Mouse (Mus musculus) layer of hippocampus, adult 18-20 months (tissue): ENCODE measurements around the gene Mok. TPM values are rescaled to one million over a fixed set of nuclear protein-coding genes. Genes with fewer than 3 reads are reported as not detected.

Experiments
- DNase-seq, 2 experiments: peaks; one replicate each; pipeline ENCODE4 v3.0.0; 2022; ENCODE audit warnings: low spot score in 2 of 2
- total RNA-seq, 2 experiments: library from RNA; stranded (reverse); gene quantifications; 2 replicates each; pipeline ENCODE4 v1.2.3; 2021

The Mok gene
- total RNA-seq, 2 experiments from 2014 or later = 9.6 to 11.9 TPM

GRCm38 (mm10) chr12:110770479-110771247 lies 70.1 kb downstream of the Mok start:
- DNase-seq = no peak

GRCm38 (mm10) chr12:110769660-110770297 lies 71.0 kb downstream of the Mok start:
- DNase-seq = no peak

GRCm38 (mm10) chr12:110768562-110768961 lies 72.2 kb downstream of the Mok start:
- no peak for DNase-seq

- DNase-seq = no peak
Measured at GRCm38 (mm10) chr12:110764531-110764930, 76.2 kb downstream of the Mok start.

GRCm38 (mm10) chr12:110762321-110762720 lies 78.4 kb downstream of the Mok start:
- DNase-seq = no peak

GRCm38 (mm10) chr12:110758932-110759331 lies 81.8 kb downstream of the Mok start:
- DNase-seq = no peak

Other genes starting within 250 kb of the Mok start
- 100 to 1,000 TPM; 283 to 293 TPM for gene Dync1h1, start 239.5 kb downstream of the Mok start, total RNA-seq
- not detected for gene 1700001K19Rik, start 158.3 kb downstream of the Mok start, total RNA-seq
- gene Hsp90aa1, start 138.2 kb downstream of the Mok start, total RNA-seq = 1,000 to 10,000 TPM; 1,024 to 1,077 TPM
- gene Wdr20, start 103.0 kb downstream of the Mok start, total RNA-seq = 10 to 100 TPM; 44.7 to 50.9 TPM
- 10 to 100 TPM; 10.4 to 11.4 TPM for gene Zfp839, start 9.3 kb upstream of the Mok start, total RNA-seq
- 10 to 100 TPM; 52.6 to 59.9 TPM for gene Cinp, start 48.2 kb upstream of the Mok start, total RNA-seq
- gene Tecpr2, start 48.3 kb upstream of the Mok start, total RNA-seq = 10 to 100 TPM; 41.1 to 42.3 TPM
- 10 to 100 TPM; 11.2 to 12.7 TPM for gene Ankrd9, start 138.1 kb upstream of the Mok start, total RNA-seq
- gene Rcor1, start 198.4 kb upstream of the Mok start, total RNA-seq = 10 to 100 TPM; 16.9 to 17.2 TPM